Mouse (Mus musculus): Measurements from ENCODE around the gene Clpb.
"Not testable (repeated sequence)": the region's sequence is repeated elsewhere in the genome, so short reads cannot be mapped to it uniquely, and the experiment has no call there.

The Clpb gene

GRCm38 (mm10) chr7:101663514-101664159, at the start of gene Clpb:
TSS of gene Clpb (plus strand) at chr7:101663633.
- DNase-seq = peak; percentile 95 to 97

- peak in 1 of 2 experiments; percentile 9 for DNase-seq
Observed at GRCm38 (mm10) chr7:101615406-101615805, 48.0 kb upstream of the Clpb start.

- no peak for DNase-seq
Observed at GRCm38 (mm10) chr7:101616136-101616835, 47.1 kb upstream of the Clpb start.

GRCm38 (mm10) chr7:101617438-101618165, 45.8 kb upstream of the Clpb start:
- DNase-seq = no peak

- no peak for DNase-seq
Observed at GRCm38 (mm10) chr7:101618273-101618672, 45.2 kb upstream of the Clpb start.

- DNase-seq = peak; percentile 41 to 55
Observed at GRCm38 (mm10) chr7:101620373-101620772, 43.1 kb upstream of the Clpb start.

- DNase-seq = not testable (repeated sequence)
Observed at GRCm38 (mm10) chr7:101621861-101622260, 41.6 kb upstream of the Clpb start.

GRCm38 (mm10) chr7:101624283-101624682, 39.1 kb upstream of the Clpb start:
- DNase-seq = no peak

- DNase-seq = not testable (repeated sequence)
Observed at GRCm38 (mm10) chr7:101627166-101627565, 36.3 kb upstream of the Clpb start.

- DNase-seq = no peak
Observed at GRCm38 (mm10) chr7:101628481-101628880, 35.0 kb upstream of the Clpb start.

GRCm38 (mm10) chr7:101633629-101634177, 29.7 kb upstream of the Clpb start:
- DNase-seq = no peak

- DNase-seq = no peak
Observed at GRCm38 (mm10) chr7:101634513-101634912, 28.9 kb upstream of the Clpb start.

GRCm38 (mm10) chr7:101636056-101636455, 27.4 kb upstream of the Clpb start:
- no peak for DNase-seq

GRCm38 (mm10) chr7:101643879-101644278, 19.6 kb upstream of the Clpb start:
- DNase-seq = no peak

- no peak for DNase-seq
Observed at GRCm38 (mm10) chr7:101649729-101650128, 13.7 kb upstream of the Clpb start.

- peak in 1 of 2 experiments; percentile 52 for DNase-seq
Observed at GRCm38 (mm10) chr7:101650565-101650964, 12.9 kb upstream of the Clpb start.

GRCm38 (mm10) chr7:101653681-101654209, 9.7 kb upstream of the Clpb start:
- peak; percentile 16 to 53 for DNase-seq

GRCm38 (mm10) chr7:101654936-101655335, 8.5 kb upstream of the Clpb start:
- DNase-seq = peak in 1 of 2 experiments; percentile 40

- no peak for DNase-seq
Observed at GRCm38 (mm10) chr7:101662006-101662405, 1.4 kb upstream of the Clpb start.

GRCm38 (mm10) chr7:101666581-101666980, 3.1 kb downstream of the Clpb start:
- DNase-seq = peak; percentile 60 to 65

GRCm38 (mm10) chr7:101671601-101672280, 8.3 kb downstream of the Clpb start:
- no peak for DNase-seq

- peak in 1 of 2 experiments; percentile 46 for DNase-seq
Observed at GRCm38 (mm10) chr7:101673497-101673896, 10.1 kb downstream of the Clpb start.

All from kidney, postnatal 25 days (tissue).